Mouse (Mus musculus) midbrain, embryonic 11.5 days (tissue): ENCODE results near the gene Gnb2. TPM values are rescaled to one million over a fixed set of nuclear protein-coding genes. Genes with fewer than 3 reads are reported as not detected.

ENCODE experiments used
- ATAC-seq: fragments of 200-750 bp; cut with Nextera tagmentation; 2 replicates; pipeline ENCODE4 v1.8.0; 2017; ENCODE audit warnings: moderate TSS enrichment, moderate library complexity; ENCODE audit not compliant: low FRiP score
- DNase-seq: peaks from one replicate; pipeline ENCODE4 v3.0.0; 2015; ENCODE audit warnings: low spot score; ENCODE audit errors: missing footprints
- H3K27ac ChIP-seq: fragments of 300-500 bp; sonication (generic); 2 replicates; pipeline ENCODE4 v1.5.1; 2014; ENCODE audit warnings: low read depth, low read length
- H3K27me3 ChIP-seq: fragments of 300-500 bp; sonication (generic); 2 replicates; pipeline ENCODE4 v1.6.1; 2014; ENCODE audit warnings: mild to moderate bottlenecking, low read length, moderate library complexity, mixed read lengths; ENCODE audit not compliant: control insufficient read depth, insufficient read depth
- H3K36me3 ChIP-seq: fragments of 300-500 bp; sonication (generic); 2 replicates; pipeline ENCODE4 v1.6.1; 2014; ENCODE audit warnings: mild to moderate bottlenecking, low read length, moderate library complexity, mixed read lengths; ENCODE audit not compliant: control insufficient read depth, insufficient read depth
- H3K4me1 ChIP-seq: fragments of 300-500 bp; sonication (generic); 2 replicates; pipeline ENCODE4 v1.6.1; 2014; ENCODE audit warnings: low read length; ENCODE audit not compliant: control insufficient read depth, insufficient read depth
- H3K4me2 ChIP-seq: fragments of 300-500 bp; sonication (generic); 2 replicates; pipeline ENCODE4 v1.6.1; 2014; ENCODE audit warnings: mild to moderate bottlenecking, moderate library complexity
- H3K4me3 ChIP-seq: fragments of 300-500 bp; sonication (generic); 2 replicates; pipeline ENCODE4 v1.5.1; 2014; ENCODE audit warnings: low read depth, low read length
- H3K9ac ChIP-seq: fragments of 300-500 bp; sonication (generic); 2 replicates; pipeline ENCODE4 v1.6.1; 2014; ENCODE audit warnings: low read length
- H3K9me3 ChIP-seq: fragments of 300-500 bp; sonication (generic); 2 replicates; pipeline ENCODE4 v1.6.1; 2016; ENCODE audit warnings: low read length; ENCODE audit not compliant: control insufficient read depth
- WGBS: fragments of 180-500 bp; shearing (Covaris S2); extraction: QIAGEN DNeasy Blood & Tissue Kit; methylation state at CpG from one replicate; pipeline ENCODE4 v1.1.7; 2014; 5-methylcytosine and 5-hydroxymethylcytosine counted together
- polyA plus RNA-seq: library from polyadenylated mRNA; unstranded; fragments of >200 nt; fragmentation: Nextera tagmentation; extraction: Ambion mirVana; gene quantifications from 2 replicates; pipeline ENCODE4 v1.2.1, GENCODE M21; 2014

Gene Gnb2
- polyA plus RNA-seq, 1 experiment from 2014 or later, result 501 TPM

DNA sequence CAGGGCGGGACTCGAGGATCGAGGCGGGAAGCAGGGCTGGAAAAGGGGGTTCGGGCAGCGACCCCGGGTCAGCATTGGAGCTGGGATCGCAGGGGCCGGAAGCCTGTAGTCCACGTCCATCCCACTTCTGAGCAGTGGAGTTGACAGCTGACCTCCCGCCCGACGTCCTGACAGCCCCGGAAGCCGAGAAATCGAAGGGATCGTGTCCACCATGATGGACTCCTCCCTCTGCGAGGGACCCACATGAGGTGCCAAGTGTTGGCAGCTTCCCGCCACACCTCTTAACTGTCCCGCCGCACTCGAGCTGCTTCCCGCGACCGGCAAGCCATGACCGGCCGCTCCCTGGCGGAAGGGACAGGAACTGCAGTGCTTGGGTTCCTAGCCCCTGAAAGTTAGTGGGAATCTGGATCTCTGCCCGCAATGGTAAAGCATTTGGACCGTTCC, 30.6 kb downstream of the Gnb2 start:
- ATAC-seq, result peak; percentile 81
- peak overlapping the region; percentile 63 for H3K4me2 ChIP-seq
- H3K36me3 ChIP-seq, result no peaks in the 10 kb centered on the region
- H3K27ac ChIP-seq, result peak overlapping the region; percentile 42
- DNase-seq, result no peak
- H3K27me3 ChIP-seq, result no peaks in the 10 kb centered on the region
- H3K4me3 ChIP-seq, result peak overlapping the region; percentile 61
- WGBS, result 1% methylated on average over 30 of the region's 30 CpGs
- peak overlapping the region; percentile 60 for H3K9ac ChIP-seq
- H3K4me1 ChIP-seq, result peaks cover 9% of the 10 kb centered on the region
- no peaks in the 10 kb centered on the region for H3K9me3 ChIP-seq

DNA sequence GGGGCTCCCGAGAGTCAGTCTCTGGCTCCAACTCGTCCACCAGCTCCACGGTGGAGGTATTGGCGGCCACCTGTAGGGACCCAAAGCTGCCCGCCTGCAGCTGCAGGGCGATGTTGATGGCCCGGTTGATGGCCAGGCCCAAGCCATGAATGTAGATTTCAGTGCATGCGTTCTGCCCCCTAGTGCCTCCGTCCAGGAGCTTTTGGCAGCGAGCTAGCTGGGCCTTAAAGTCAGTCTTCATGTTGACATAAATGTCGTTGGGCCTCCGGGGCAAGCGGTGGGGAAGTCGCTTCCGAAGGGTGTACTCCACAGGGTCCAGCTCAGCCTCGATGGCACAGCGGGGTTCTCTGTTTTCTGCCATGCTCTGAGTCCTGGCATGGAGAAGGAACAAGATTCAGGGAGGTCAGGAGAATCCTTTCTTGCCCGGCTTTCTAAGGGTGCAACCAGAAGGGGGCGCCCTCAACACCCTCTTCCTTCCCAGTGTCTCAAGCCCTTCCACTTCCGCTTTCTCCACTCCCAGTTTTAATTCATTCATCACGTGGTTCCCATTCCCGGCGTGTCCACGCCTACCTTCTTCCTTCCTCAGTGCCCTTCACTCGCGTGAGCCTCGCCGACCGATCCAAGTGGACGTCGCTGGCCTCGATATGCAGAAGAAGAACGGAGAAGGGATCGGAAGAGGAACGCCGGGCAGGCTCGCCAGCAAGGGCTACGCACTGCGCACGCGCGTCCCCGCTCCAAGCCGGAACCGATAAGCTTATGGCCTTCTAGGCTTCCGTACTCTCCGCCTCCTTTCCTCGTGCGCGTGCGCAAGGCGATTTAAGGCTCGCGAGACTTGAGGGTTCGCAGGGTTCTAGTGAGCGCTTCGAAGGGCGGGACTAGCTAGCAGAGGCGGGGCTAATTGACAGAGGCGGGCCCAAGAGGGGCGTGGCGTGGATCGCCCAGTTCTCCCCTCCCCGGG, 31.3 kb downstream of the Gnb2 start, which contains the start of gene Pop7:
TSS of gene Pop7 (minus strand) at position 810 of the 958 bp plus-strand sequence.
- H3K27me3 ChIP-seq, result no peaks in the 10 kb centered on the region
- H3K9me3 ChIP-seq, result no peaks in the 10 kb centered on the region
- no peaks in the 10 kb centered on the region for H3K36me3 ChIP-seq
- peak within 1 kb of the TSS; percentile 61 for H3K4me3 ChIP-seq
- H3K4me2 ChIP-seq, result peak within 1 kb of the TSS; percentile 78
- peak within 1 kb of the TSS; percentile 89 for H3K27ac ChIP-seq
- ATAC-seq (peak; percentile 94), DNase-seq (peak; percentile 100)
- 3% methylated on average over 64 of the region's 64 CpGs for WGBS
- H3K4me1 ChIP-seq, result peaks cover 9% of the 10 kb centered on the region
- H3K9ac ChIP-seq, result peak within 1 kb of the TSS; percentile 86

DNA sequence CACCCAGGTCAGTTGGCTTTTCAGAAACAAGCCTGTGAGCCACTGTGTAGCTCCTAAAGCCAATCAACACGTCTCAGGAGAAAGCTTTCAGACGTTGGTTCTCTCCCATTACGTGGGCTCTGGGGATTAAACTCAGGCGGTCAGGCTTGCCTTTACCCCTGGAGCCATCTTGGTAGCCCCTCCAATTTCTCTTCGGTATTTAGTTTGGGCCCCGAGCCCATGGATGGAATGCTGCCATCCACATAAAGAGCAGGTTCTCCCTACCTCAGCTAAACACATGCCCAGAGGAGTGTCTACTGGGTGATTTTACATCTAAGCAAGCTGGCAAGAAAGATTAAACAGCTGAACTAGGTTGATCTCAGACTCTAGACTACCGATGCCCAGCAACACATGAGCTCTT, 33.1 kb downstream of the Gnb2 start:
- DNase-seq (no peak), ATAC-seq (no peak)
- Histone ChIP-seq H3K4me1 (peaks cover 9% of the 10 kb centered on the region), H3K36me3 (no peaks in the 10 kb centered on the region), H3K9ac (no peak overlapping the region), H3K4me3 (no peak overlapping the region), H3K4me2 (no peak overlapping the region), H3K27me3 (no peaks in the 10 kb centered on the region), H3K9me3 (no peaks in the 10 kb centered on the region), H3K27ac (no peak overlapping the region)
- 91% methylated on average over 7 of the region's 7 CpGs for WGBS

DNA sequence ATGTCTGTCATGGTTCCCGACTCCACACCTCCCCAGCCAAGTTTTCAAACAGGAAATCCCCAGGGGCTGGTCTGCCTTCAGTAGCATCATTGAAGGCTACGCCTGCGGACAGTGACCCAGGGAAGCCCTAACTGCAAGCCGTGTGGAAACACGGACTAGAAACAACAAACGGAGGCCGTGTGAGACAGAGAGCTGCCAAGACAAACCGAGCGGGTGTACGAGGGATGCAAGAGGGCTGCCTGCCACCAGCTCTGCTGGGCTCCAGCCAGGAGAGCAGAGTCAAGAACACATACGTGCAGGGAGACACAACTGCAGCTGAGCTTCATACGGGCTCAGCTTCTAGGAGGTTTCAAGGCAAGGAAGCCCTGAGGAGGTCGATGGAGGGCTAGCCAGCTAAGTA, 39.5 kb downstream of the Gnb2 start:
- Histone ChIP-seq H3K4me2 (no peak overlapping the region), H3K4me1 (no peaks in the 10 kb centered on the region), H3K4me3 (no peak overlapping the region), H3K36me3 (no peaks in the 10 kb centered on the region), H3K27ac (no peak overlapping the region), H3K9ac (no peak overlapping the region), H3K27me3 (no peaks in the 10 kb centered on the region), H3K9me3 (no peaks in the 10 kb centered on the region)
- ATAC-seq (no peak), DNase-seq (no peak)
- WGBS, result 80% methylated on average over 13 of the region's 13 CpGs

DNA sequence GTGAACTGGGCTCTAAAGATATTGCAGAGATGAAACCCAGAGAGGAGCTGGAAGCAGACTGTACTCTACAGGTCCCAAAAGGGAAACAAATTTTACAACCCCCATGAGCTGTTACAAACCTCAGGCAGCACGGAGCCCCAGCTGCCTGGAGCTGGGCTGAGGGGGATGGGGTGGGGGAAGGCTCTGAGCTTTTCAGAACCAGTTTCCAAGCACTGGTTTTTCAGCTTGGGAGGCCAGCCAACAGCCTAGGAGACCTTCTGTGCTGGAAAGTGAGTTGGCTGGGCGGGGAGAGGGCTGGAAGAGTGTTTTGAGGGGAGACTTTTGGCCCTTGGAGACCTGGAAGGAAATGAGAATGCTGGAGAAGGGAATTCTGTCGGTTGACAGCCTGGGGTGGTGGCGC, 41.8 kb downstream of the Gnb2 start:
- Histone ChIP-seq H3K9me3 (no peaks in the 10 kb centered on the region), H3K4me2 (no peak overlapping the region), H3K36me3 (no peaks in the 10 kb centered on the region), H3K4me3 (no peak overlapping the region), H3K9ac (no peak overlapping the region), H3K27me3 (no peaks in the 10 kb centered on the region), H3K27ac (no peak overlapping the region), H3K4me1 (no peaks in the 10 kb centered on the region)
- DNase-seq, result no peak
- 59% methylated on average over 4 of the region's 4 CpGs for WGBS
- no peak for ATAC-seq

DNA sequence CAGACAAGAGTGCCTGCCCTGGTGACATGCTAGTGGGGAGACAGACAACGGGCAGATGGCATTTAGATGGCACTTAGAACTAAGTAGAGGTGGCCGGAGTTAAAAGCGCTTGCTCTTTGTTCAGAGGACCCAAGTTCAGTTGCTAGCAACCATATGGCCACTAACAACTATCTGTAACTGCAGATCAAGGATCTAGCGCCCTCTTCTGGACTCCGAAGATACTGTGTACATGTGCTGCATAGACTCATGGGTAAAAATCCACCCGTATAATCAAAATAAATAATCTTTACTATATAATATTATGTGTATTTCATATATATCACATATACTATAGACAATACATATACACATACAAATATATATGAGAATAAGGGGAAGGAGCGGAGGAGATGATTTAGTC, 45.7 kb downstream of the Gnb2 start:
- H3K27ac ChIP-seq, result no peak overlapping the region
- H3K4me1 ChIP-seq, result peaks cover 14% of the 10 kb centered on the region
- no peak overlapping the region for H3K4me2 ChIP-seq
- H3K9me3 ChIP-seq, result no peaks in the 10 kb centered on the region
- ATAC-seq (no peak), DNase-seq (no peak)
- no peak overlapping the region for H3K4me3 ChIP-seq
- no peaks in the 10 kb centered on the region for H3K36me3 ChIP-seq
- no peaks in the 10 kb centered on the region for H3K27me3 ChIP-seq
- no peak overlapping the region for H3K9ac ChIP-seq
- WGBS, result 89% methylated on average over 7 of the region's 7 CpGs

DNA sequence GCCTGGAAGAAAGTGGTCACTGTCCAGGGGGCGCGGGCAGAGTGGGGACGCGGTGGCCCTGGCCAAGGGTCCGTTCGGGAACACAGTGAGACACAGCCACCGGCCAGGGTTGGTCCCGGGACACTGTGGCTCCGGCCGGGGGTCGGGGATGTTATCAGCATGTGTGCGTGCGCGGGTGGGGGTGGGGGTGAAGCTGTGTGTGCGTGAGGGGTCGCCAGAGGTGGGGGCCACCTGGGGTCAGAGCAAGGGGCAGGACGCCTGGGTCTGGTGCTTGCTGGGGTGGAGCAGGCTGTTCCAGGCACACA, 47.5 kb downstream of the Gnb2 start:
- no peaks in the 10 kb centered on the region for H3K27me3 ChIP-seq
- no peak overlapping the region for H3K27ac ChIP-seq
- ATAC-seq, result peak; percentile 51
- H3K4me1 ChIP-seq, result peaks cover 19% of the 10 kb centered on the region
- DNase-seq, result no peak
- H3K9ac ChIP-seq, result peak overlapping the region; percentile 66
- peak overlapping the region; percentile 42 for H3K4me3 ChIP-seq
- WGBS, result 2% methylated on average over 17 of the region's 17 CpGs
- H3K9me3 ChIP-seq, result no peaks in the 10 kb centered on the region
- H3K36me3 ChIP-seq, result no peaks in the 10 kb centered on the region
- peak overlapping the region; percentile 84 for H3K4me2 ChIP-seq

DNA sequence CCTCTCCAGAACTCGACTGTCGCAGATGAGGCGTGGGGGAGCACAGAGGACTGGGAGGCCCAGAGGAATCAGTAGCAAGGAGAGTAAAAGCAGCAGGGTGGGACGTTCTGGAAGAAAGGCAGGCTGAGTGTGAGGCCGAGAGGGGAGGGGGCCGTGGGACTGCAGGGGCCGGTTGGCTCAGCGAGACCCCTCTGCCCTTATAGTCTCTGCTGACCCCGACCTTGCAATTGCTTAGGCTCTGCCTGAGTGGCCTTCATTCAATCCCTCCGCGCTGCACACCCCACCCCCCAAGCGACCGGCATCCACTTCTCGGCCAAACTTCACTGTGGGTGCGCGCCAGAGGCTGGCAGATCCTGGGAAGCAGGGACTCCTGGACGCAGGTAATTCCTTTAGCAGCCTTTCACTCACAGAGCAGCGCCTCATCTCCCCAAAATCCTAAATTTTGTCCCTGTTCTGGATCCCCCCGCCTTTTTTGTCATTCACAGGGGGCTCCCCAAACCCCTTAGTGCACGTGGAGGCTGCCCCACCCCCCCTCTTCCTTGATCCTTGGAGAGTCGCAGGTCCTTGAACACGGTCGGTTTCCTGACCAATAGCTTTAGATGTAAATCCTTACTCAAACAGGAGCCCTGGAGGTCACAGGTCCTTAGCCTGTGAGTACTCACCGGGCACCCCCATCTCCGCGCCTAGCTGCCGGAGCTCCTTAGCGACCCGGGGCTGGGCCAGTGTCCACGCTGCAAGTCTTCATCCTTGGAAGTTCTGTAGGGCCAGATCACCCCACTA, 48.0 kb downstream of the Gnb2 start:
- 3% methylated on average over 30 of the region's 30 CpGs for WGBS
- no peaks in the 10 kb centered on the region for H3K9me3 ChIP-seq
- H3K4me1 ChIP-seq, result peaks cover 19% of the 10 kb centered on the region
- peak overlapping the region; percentile 66 for H3K9ac ChIP-seq
- DNase-seq (peak; percentile 94), ATAC-seq (peak; percentile 51; the same call in 1 of the 2 replicates)
- no peaks in the 10 kb centered on the region for H3K36me3 ChIP-seq
- no peak overlapping the region for H3K27ac ChIP-seq
- peak overlapping the region; percentile 84 for H3K4me2 ChIP-seq
- no peaks in the 10 kb centered on the region for H3K27me3 ChIP-seq
- H3K4me3 ChIP-seq, result peak overlapping the region; percentile 42

DNA sequence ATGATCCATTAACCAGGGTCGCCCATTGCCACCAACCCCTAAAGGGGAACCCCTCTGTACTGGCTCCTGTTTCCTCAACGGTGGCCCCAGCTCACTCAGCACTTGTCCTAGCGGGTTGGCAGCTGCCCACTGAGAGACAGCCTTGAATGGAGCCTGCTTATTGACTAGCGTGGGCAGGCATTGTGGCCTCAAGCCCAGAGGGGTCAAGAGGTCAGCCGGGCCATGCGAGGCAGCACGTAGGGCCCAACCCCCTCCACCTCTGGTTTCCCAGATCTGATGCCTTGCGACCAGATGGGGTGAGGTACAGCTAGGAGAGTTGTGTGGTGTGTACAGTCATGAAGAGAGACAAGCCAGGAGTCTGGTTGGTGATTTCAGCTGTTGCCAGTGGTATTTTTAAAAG, 51.4 kb downstream of the Gnb2 start:
- no peak for DNase-seq
- H3K4me1 ChIP-seq, result peaks cover 19% of the 10 kb centered on the region
- no peak overlapping the region for H3K27ac ChIP-seq
- no peak overlapping the region for H3K9ac ChIP-seq
- ATAC-seq, result no peak
- H3K9me3 ChIP-seq, result no peaks in the 10 kb centered on the region
- no peaks in the 10 kb centered on the region for H3K27me3 ChIP-seq
- H3K4me3 ChIP-seq, result no peak overlapping the region
- WGBS, result 11% methylated on average over 8 of the region's 8 CpGs
- H3K36me3 ChIP-seq, result no peaks in the 10 kb centered on the region
- H3K4me2 ChIP-seq, result no peak overlapping the region
